Mouse (Mus musculus) stomach, postnatal 0 days (tissue): ENCODE results near the gene Reg4. TPM values are rescaled to one million over a fixed set of nuclear protein-coding genes. Genes with fewer than 3 reads are reported as not detected.

ENCODE experiments used
- ATAC-seq: fragments of 200-750 bp; cut with Nextera tagmentation; 2 replicates; pipeline ENCODE4 v1.8.0; 2017; ENCODE audit not compliant: low FRiP score, low TSS enrichment
- DNase-seq: peaks from one replicate; pipeline ENCODE4 v3.0.0-alpha.2; 2016; ENCODE audit warnings: low spot score
- H3K27ac ChIP-seq: fragments of 300-500 bp; sonication (generic); replicated peaks from 2 replicates; pipeline ENCODE4 v1.5.1; 2014; ENCODE audit warnings: mild to moderate bottlenecking, control low read depth
- H3K27me3 ChIP-seq: fragments of 300-500 bp; sonication (generic); 2 replicates; pipeline ENCODE4 v1.6.1; 2014; ENCODE audit warnings: low read length; ENCODE audit not compliant: control insufficient read depth, insufficient read depth
- H3K36me3 ChIP-seq: fragments of 300-500 bp; sonication (generic); 2 replicates; pipeline ENCODE4 v1.6.1; 2014; ENCODE audit warnings: low read length, mixed read lengths; ENCODE audit not compliant: control insufficient read depth, insufficient read depth
- H3K4me1 ChIP-seq: fragments of 300-500 bp; sonication (generic); replicated peaks from 2 replicates; pipeline ENCODE4 v1.6.1; 2014; ENCODE audit warnings: antibody characterized with exemption; ENCODE audit not compliant: control insufficient read depth, insufficient read depth
- H3K4me2 ChIP-seq: fragments of 300-500 bp; sonication (generic); replicated peaks from 2 replicates; pipeline ENCODE4 v1.6.1; 2014; ENCODE audit warnings: low read depth, mild to moderate bottlenecking, control low read depth, moderate library complexity
- H3K4me3 ChIP-seq: fragments of 300-500 bp; sonication (generic); 2 replicates; pipeline ENCODE4 v1.5.1; 2014; ENCODE audit warnings: low read depth, low read length, control low read depth
- H3K9ac ChIP-seq: fragments of 300-500 bp; sonication (generic); 2 replicates; pipeline ENCODE4 v1.6.1; 2014; ENCODE audit warnings: mild to moderate bottlenecking, low read length, control low read depth, mixed read lengths
- H3K9me3 ChIP-seq: fragments of 300-500 bp; sonication (generic); 2 replicates; pipeline ENCODE4 v1.6.1; 2016; ENCODE audit warnings: low read length; ENCODE audit not compliant: control insufficient read depth
- CTCF ChIP-seq: IDR thresholded peaks from 2 replicates; pipeline ENCODE4 v1.5.1; 2016; ENCODE audit warnings: antibody characterized with exemption, low read depth, mild to moderate bottlenecking, moderate library complexity
- EP300 ChIP-seq: optimal IDR thresholded peaks from 2 replicates; pipeline ENCODE3; 2016; ENCODE audit warnings: antibody characterized with exemption
- WGBS: fragments of 180-500 bp; shearing (Covaris S2); extraction: QIAGEN DNeasy Blood & Tissue Kit; methylation state at CpG from one replicate; pipeline ENCODE4 v1.1.7; 2014; 5-methylcytosine and 5-hydroxymethylcytosine counted together
- polyA plus RNA-seq: library from polyadenylated mRNA; unstranded; fragments of >200 nt; fragmentation: Nextera tagmentation; extraction: Ambion mirVana; gene quantifications from 2 replicates; pipeline ENCODE4 v1.2.1, GENCODE M21; 2015

Gene Reg4
- polyA plus RNA-seq, 1 experiment from 2014 or later = not detected

DNA sequence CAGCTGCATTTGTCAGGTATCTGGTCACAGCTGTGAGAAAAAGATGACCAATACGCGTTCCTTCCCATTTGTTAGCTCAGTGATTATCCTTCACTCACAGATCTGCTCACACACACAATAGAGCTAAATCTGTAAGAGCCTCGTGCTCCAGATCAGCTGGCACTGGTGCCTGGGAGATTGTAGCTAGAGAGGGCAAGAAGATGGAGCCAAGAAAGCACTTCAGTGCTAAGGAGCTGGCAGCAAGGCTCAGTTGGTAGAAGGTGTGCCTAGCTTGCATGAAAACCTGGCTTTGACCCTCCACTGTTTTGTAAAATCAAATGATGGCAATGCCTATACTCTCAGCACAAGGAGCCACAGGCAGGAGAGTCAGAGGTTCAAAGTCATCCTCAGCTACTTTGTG lies 5.8 kb downstream of the Reg4 start:
- H3K27ac ChIP-seq = no peak overlapping the region
- no peaks in the 10 kb centered on the region for H3K4me1 ChIP-seq
- no peak overlapping the region for H3K4me3 ChIP-seq
- 63% methylated on average over 3 of the region's 3 CpGs for WGBS
- TF ChIP-seq CTCF = no peak
- TF ChIP-seq EP300 = no peak
- DNase-seq (no peak), ATAC-seq (no peak)
- no peaks in the 10 kb centered on the region for H3K27me3 ChIP-seq
- H3K36me3 ChIP-seq = no peaks in the 10 kb centered on the region
- no peak overlapping the region for H3K4me2 ChIP-seq
- H3K9ac ChIP-seq = no peak overlapping the region
- no peaks in the 10 kb centered on the region for H3K9me3 ChIP-seq

DNA sequence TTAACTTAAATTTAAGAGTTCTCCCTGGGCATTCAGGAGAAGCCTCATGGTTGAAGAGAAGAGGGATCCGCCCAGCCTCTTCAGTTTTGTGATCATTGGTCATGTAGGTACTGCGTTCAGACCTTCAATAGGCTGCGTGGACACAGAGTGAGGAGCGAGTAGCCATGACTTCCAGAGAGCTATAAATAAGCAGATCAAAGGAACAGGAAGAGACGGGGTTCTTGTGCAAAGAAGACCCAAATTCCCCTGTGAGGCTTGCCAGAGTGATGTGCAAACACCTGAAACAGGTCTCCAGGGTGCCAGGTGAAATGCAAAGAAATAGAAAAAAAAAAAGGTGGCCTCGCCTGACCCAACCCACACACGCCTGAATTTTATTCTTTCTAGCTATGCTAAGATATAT lies 8.0 kb downstream of the Reg4 start:
- no peak for ATAC-seq
- H3K4me1 ChIP-seq = no peaks in the 10 kb centered on the region
- H3K36me3 ChIP-seq = no peaks in the 10 kb centered on the region
- H3K4me3 ChIP-seq = no peak overlapping the region
- no peak overlapping the region for H3K4me2 ChIP-seq
- 68% methylated on average over 7 of the region's 7 CpGs for WGBS
- H3K27me3 ChIP-seq = no peaks in the 10 kb centered on the region
- no peak for TF ChIP-seq EP300
- TF ChIP-seq CTCF = no peak
- no peaks in the 10 kb centered on the region for H3K9me3 ChIP-seq
- no peak for DNase-seq
- no peak overlapping the region for H3K27ac ChIP-seq
- H3K9ac ChIP-seq = no peak overlapping the region

DNA sequence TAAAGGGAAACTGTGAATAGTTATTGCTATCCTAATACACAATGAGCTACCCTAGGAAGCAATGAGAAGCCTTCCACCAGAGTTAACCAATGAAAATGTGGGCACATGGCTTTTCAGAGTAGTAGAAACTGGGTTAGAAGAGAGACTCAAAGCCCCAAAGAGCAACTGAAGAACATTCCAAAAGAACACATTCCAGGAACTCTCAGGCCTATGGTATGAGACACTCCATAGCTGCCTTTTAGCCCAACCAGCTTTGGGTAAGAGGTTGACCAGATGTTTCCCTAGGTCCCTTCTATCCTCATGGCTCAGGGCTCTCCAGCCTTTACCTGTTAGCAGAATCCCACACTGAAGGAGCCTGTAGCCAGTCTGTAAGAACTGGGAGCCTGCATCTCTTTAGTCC lies 11.5 kb downstream of the Reg4 start:
- Histone ChIP-seq H3K9me3 (no peaks in the 10 kb centered on the region), H3K27ac (no peak overlapping the region), H3K36me3 (no peaks in the 10 kb centered on the region), H3K4me2 (no peak overlapping the region), H3K4me1 (no peaks in the 10 kb centered on the region), H3K27me3 (no peaks in the 10 kb centered on the region), H3K9ac (no peak overlapping the region), H3K4me3 (no peak overlapping the region)
- DNase-seq (no peak), ATAC-seq (no peak)
- TF ChIP-seq EP300 (no peak), CTCF (no peak)

DNA sequence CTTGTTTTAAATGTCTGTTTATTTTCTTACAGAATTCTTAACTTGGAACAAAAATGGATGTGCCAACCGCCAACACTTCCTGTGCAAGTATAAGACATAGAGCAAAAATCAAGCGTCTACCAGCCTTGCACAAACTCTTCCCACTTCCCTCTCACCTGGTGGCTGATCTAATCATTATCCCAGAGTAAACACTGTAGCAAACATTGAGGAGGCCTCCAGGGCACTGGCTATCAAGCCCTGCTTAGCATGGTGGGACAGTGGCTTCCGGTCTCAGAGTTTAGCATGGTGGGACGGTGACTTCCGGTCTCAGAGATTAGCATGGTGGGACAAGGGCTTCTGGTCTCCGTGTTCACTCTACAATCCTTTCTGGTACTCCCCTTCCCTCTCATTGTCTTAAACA lies 14.3 kb downstream of the Reg4 start:
- no peaks in the 10 kb centered on the region for H3K9me3 ChIP-seq
- no peak overlapping the region for H3K4me3 ChIP-seq
- H3K9ac ChIP-seq = no peak overlapping the region
- WGBS = 60% methylated on average over 6 of the region's 6 CpGs
- H3K27ac ChIP-seq = no peak overlapping the region; the same call in 1 of the 2 replicates
- no peaks in the 10 kb centered on the region for H3K4me1 ChIP-seq
- DNase-seq (peak; percentile 59), ATAC-seq (peak; percentile 88)
- no peaks in the 10 kb centered on the region for H3K36me3 ChIP-seq
- H3K27me3 ChIP-seq = no peaks in the 10 kb centered on the region
- no peak overlapping the region for H3K4me2 ChIP-seq
- TF ChIP-seq EP300 (no peak), CTCF (no peak)

DNA sequence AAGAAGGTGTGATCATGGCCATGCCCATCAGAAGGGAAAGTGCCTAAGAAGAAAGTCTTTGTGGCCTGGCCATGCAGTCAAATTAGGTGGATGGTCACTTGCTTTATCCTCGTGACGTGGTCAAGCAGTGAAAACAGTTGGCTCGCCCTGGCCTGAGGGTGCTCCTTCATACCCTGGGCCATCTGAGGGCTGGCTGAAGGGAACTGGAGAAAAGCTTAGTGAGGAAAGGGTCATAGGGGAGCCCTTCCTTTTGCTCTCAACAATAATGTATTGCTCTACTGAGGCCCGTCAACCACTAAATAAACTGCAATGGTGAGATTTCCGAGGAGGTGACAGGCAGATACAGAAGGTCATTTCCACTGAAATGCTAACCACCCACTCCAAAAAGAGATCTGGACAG lies 15.3 kb downstream of the Reg4 start:
- H3K36me3 ChIP-seq = no peaks in the 10 kb centered on the region
- no peaks in the 10 kb centered on the region for H3K9me3 ChIP-seq
- TF ChIP-seq EP300 (no peak), CTCF (no peak)
- H3K27me3 ChIP-seq = no peaks in the 10 kb centered on the region
- WGBS = 80% methylated on average over 5 of the region's 5 CpGs
- no peak overlapping the region for H3K4me2 ChIP-seq
- no peaks in the 10 kb centered on the region for H3K4me1 ChIP-seq
- ATAC-seq (no peak), DNase-seq (no peak)
- H3K4me3 ChIP-seq = no peak overlapping the region
- no peak overlapping the region for H3K27ac ChIP-seq
- H3K9ac ChIP-seq = no peak overlapping the region

DNA sequence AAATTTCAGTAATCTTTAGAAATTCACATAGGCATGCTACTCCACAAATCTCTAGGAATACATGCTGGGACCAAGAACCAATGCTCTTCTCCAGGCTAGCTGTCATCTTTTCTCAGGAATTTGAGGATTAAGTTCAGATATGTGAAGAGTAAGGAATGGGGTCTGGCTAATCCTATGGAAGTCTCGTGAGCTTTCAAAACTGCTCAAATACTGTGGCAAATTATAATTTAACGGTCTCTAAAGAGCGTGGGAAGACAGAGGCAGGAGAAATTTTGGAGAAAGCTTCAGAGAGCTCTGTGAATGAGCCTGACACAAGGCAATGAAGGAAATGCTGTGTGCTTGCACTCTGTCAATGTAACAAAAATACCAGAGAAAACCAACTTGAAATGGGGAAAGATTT lies 16.2 kb downstream of the Reg4 start:
- WGBS = 71% methylated on average over 3 of the region's 3 CpGs
- Histone ChIP-seq H3K27me3 (no peaks in the 10 kb centered on the region), H3K4me2 (no peak overlapping the region), H3K36me3 (no peaks in the 10 kb centered on the region), H3K4me3 (no peak overlapping the region), H3K27ac (no peak overlapping the region), H3K9ac (no peak overlapping the region), H3K4me1 (no peaks in the 10 kb centered on the region), H3K9me3 (no peaks in the 10 kb centered on the region)
- ATAC-seq = no peak
- DNase-seq = no peak
- TF ChIP-seq CTCF = no peak
- TF ChIP-seq EP300 = no peak
